Mouse (Mus musculus) kidney, embryonic 15.5 days (tissue): Measurements from ENCODE around the gene Fahd1. TPM values are rescaled to one million over a fixed set of nuclear protein-coding genes. Genes with fewer than 3 reads are reported as not detected.

ENCODE experiments used
- polyA plus RNA-seq: library from polyadenylated mRNA; unstranded; fragments of >200 nt; fragmentation: Nextera tagmentation; extraction: Ambion mirVana; gene quantifications from 2 replicates; pipeline ENCODE4 v1.2.1, GENCODE M21; 2015

The Fahd1 gene
- polyA plus RNA-seq, 1 experiment from 2014 or later, result 40.8 TPM

Other genes starting within 250 kb of the Fahd1 start
- 60.8 and 71.0 TPM in 2 replicates for gene Tsc2, start 217.7 kb downstream of the Fahd1 start, polyA plus RNA-seq
- 20.0 and 20.6 TPM in 2 replicates for gene Nthl1, start 217.7 kb downstream of the Fahd1 start, polyA plus RNA-seq
- 101 and 106 TPM in 2 replicates for gene Slc9a3r2, start 200.0 kb downstream of the Fahd1 start, polyA plus RNA-seq
- gene Npw, start 191.9 kb downstream of the Fahd1 start, polyA plus RNA-seq, result 0.35 and 0.43 TPM in 2 replicates
- 23.9 and 27.6 TPM in 2 replicates for gene Zfp598, start 180.7 kb downstream of the Fahd1 start, polyA plus RNA-seq
- gene Syngr3, start 160.4 kb downstream of the Fahd1 start, polyA plus RNA-seq, result 2.4 and 4.6 TPM in 2 replicates
- gene Gfer, start 154.2 kb downstream of the Fahd1 start, polyA plus RNA-seq, result 45.6 and 49.5 TPM in 2 replicates
- 1.5 and 3.4 TPM in 2 replicates for gene Noxo1, start 154.1 kb downstream of the Fahd1 start, polyA plus RNA-seq
- gene Tbl3, start 142.7 kb downstream of the Fahd1 start, polyA plus RNA-seq, result 85.0 and 94.5 TPM in 2 replicates
- gene Rnf151, start 132.3 kb downstream of the Fahd1 start, polyA plus RNA-seq, result 0.18 TPM in 1 of 2 replicates, not detected in the other
- gene Rps2, start 132.2 kb downstream of the Fahd1 start, polyA plus RNA-seq, result 1,520 and 1,607 TPM in 2 replicates
- gene Ndufb10, start 125.9 kb downstream of the Fahd1 start, polyA plus RNA-seq, result 237 and 238 TPM in 2 replicates
- not detected in 2 replicates for gene Rpl3l, start 122.5 kb downstream of the Fahd1 start, polyA plus RNA-seq
- gene Msrb1, start 113.7 kb downstream of the Fahd1 start, polyA plus RNA-seq, result 29.9 and 31.8 TPM in 2 replicates
- 26.0 and 28.4 TPM in 2 replicates for gene Hs3st6, start 97.4 kb downstream of the Fahd1 start, polyA plus RNA-seq
- gene Meiob, start 46.1 kb downstream of the Fahd1 start, polyA plus RNA-seq, result 0.13 TPM in 1 of 2 replicates, not detected in the other
- gene Hagh, start 10.2 kb downstream of the Fahd1 start, polyA plus RNA-seq, result 52.3 and 53.4 TPM in 2 replicates
- gene Igfals, start 15.6 kb upstream of the Fahd1 start, polyA plus RNA-seq, result 1.7 and 2.1 TPM in 2 replicates
- gene Nubp2, start 36.0 kb upstream of the Fahd1 start, polyA plus RNA-seq, result 54.2 and 57.8 TPM in 2 replicates
- gene Spsb3, start 36.3 kb upstream of the Fahd1 start, polyA plus RNA-seq, result 40.6 and 43.7 TPM in 2 replicates
- 31.5 and 33.1 TPM in 2 replicates for gene Eme2, start 44.7 kb upstream of the Fahd1 start, polyA plus RNA-seq
- 94.0 and 105 TPM in 2 replicates for gene Mrps34, start 44.8 kb upstream of the Fahd1 start, polyA plus RNA-seq
- 77.2 and 80.0 TPM in 2 replicates for gene Nme3, start 46.1 kb upstream of the Fahd1 start, polyA plus RNA-seq
- gene Mapk8ip3, start 86.6 kb upstream of the Fahd1 start, polyA plus RNA-seq, result 24.3 and 31.1 TPM in 2 replicates
- gene Jpt2, start 110.3 kb upstream of the Fahd1 start, polyA plus RNA-seq, result 219 and 228 TPM in 2 replicates
- 6.6 and 8.1 TPM in 2 replicates for gene Cramp1l, start 165.4 kb upstream of the Fahd1 start, polyA plus RNA-seq
- gene Ift140, start 165.7 kb upstream of the Fahd1 start, polyA plus RNA-seq, result 19.2 and 27.6 TPM in 2 replicates
- 29.6 and 31.6 TPM in 2 replicates for gene Tmem204, start 233.2 kb upstream of the Fahd1 start, polyA plus RNA-seq